Mouse (Mus musculus) erythroid progenitor cell, adult 5-6 weeks (primary cell): Measurements from ENCODE around the gene Noa1. TPM values are rescaled to one million over a fixed set of nuclear protein-coding genes. Genes with fewer than 3 reads are reported as not detected.
A peak's percentile ranks its signal among the peaks of the same experiment; 100 is the strongest.

Experiments
- ATAC-seq: replicated peaks from 2 replicates; pipeline ENCODE4 v1.8.0; 2016; ENCODE audit warnings: moderate number of reproducible peaks, mild to moderate bottlenecking, moderate TSS enrichment, inconsistent platforms; ENCODE audit not compliant: poor library complexity, low FRiP score, severe bottlenecking
- total RNA-seq, 2 experiments: library from RNA; stranded (forward) in 1 of 2; stranded (reverse) in 1 of 2; fragments of 150-400 nt in 1 of 2; fragments of 186-747, 209-891 nt in 1 of 2; gene quantifications; 2 replicates each; pipeline versions ENCODE4 v1.2.3 to v1.2.4; 2015 to 2017; ENCODE audit warnings: low replicate concordance in 2 of 2

Noa1 gene
- total RNA-seq (2015; ENCODE audit: low replicate concordance) (6.3 and 10.5 TPM in 2 replicates), total RNA-seq (2017; ENCODE audit: low replicate concordance) (11.6 and 28.2 TPM in 2 replicates)

GRCm38 (mm10) chr5:77309924-77310772 lies at the start of gene Noa1, which contains the start of gene Polr2b:
Gene Noa1, minus strand, starts transcription at chr5:77310084.
Gene Polr2b, plus strand, starts transcription at chr5:77310147.
- peak; percentile 92 for ATAC-seq

GRCm38 (mm10) chr5:77358347-77358746 lies 48.5 kb upstream of the Noa1 start:
- no peak for ATAC-seq

GRCm38 (mm10) chr5:77357405-77358149 lies 47.7 kb upstream of the Noa1 start:
- ATAC-seq, result peak; percentile 79

GRCm38 (mm10) chr5:77355307-77356265 lies 45.7 kb upstream of the Noa1 start:
- no peak for ATAC-seq

- ATAC-seq, result peak; percentile 65
These were observed 44.5 kb upstream of the Noa1 start for GRCm38 (mm10) chr5:77354361-77354787.

GRCm38 (mm10) chr5:77351691-77352090 lies 41.8 kb upstream of the Noa1 start:
- ATAC-seq, result no peak

GRCm38 (mm10) chr5:77349971-77350658 lies 40.2 kb upstream of the Noa1 start:
- no peak for ATAC-seq

GRCm38 (mm10) chr5:77348901-77349300 lies 39.0 kb upstream of the Noa1 start:
- no peak for ATAC-seq

- ATAC-seq, result no peak
These were observed 30.1 kb upstream of the Noa1 start for GRCm38 (mm10) chr5:77340033-77340432.

- ATAC-seq, result no peak
These were observed 20.3 kb upstream of the Noa1 start for GRCm38 (mm10) chr5:77330154-77330553.

GRCm38 (mm10) chr5:77324936-77325335 lies 15.1 kb upstream of the Noa1 start:
- ATAC-seq, result no peak

GRCm38 (mm10) chr5:77314986-77315385 lies 5.1 kb upstream of the Noa1 start:
- no peak for ATAC-seq

GRCm38 (mm10) chr5:77314206-77314605 lies 4.3 kb upstream of the Noa1 start:
- no peak for ATAC-seq

- 0 out of 2 replicates have a peak, but pooled peaks have one; percentile 23 for ATAC-seq
These were observed 605 bp downstream of the Noa1 start for GRCm38 (mm10) chr5:77309051-77309906.

GRCm38 (mm10) chr5:77307821-77308553 lies 1.9 kb downstream of the Noa1 start:
- ATAC-seq, result no peak

GRCm38 (mm10) chr5:77301296-77301903 lies 8.5 kb downstream of the Noa1 start:
- ATAC-seq, result no peak

- ATAC-seq, result no peak
These were observed 10.4 kb downstream of the Noa1 start for GRCm38 (mm10) chr5:77299486-77299885.
